ENCODE assay signal across 12 mouse cellular contexts in the genomic region with DNA sequence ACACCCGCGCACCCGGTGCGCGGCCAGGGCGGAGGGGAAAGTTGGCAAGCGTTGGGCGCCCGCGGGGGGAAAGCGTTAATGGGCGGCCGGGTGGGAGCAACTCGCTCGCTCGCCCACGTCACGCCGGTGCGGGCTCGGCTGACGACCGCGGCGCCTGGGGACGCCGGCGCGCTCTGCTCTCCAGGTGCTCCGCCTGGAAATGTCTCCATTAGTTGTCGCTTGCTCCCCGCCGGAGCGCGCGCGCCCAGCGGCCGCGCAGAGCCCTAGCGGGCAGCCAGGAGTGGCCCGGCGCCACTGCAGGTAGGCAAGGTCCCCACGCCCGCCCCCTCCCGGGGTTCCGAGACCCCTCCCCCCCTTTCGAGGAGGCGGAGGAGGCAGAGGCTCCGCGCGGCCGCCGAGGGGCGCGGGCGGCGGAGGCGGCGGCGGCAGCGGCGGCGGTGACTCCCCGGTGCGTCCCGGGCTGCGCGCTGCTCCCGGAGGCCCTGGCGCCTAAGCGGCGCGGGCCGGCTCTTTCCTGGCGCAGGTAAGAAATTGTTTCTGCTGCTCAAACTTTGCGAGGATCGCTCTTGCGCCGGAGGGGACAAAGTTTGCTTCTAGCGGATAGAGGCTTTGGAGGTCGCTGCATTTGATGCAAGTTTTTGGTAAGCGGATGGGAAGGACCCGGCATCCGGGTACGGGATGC. TPM values are rescaled to one million over a fixed set of nuclear protein-coding genes. Genes with fewer than 3 reads are reported as not detected.
DNase-seq lines count a peak whose midpoint lies in the region; ATAC-seq and TF ChIP-seq lines count a peak whose summit lies in the region.
"Had no signal": no experiment of that assay in that cellular context is flagged by ENCODE, and none has a peak within 500 bp of the region (broad histone marks: within the 10 kb centered on the region; RNA-seq: fewer than 3 reads in every experiment).

Gene Irx4, plus strand, starts transcription at position 126 of the 682 bp plus-strand sequence.

- H3K27ac ChIP-seq in lung, embryonic 14.5 days (ENCODE audit: low read depth) = no peak within 1 kb of the TSS
- H3K27ac ChIP-seq in heart, embryonic 13.5 days (replicated peaks) = peak within 1 kb of the TSS; percentile 93
- H3K27ac ChIP-seq in limb, embryonic 11.5 days (replicated peaks; ENCODE audit: low read depth, low read length) = no peak within 1 kb of the TSS
- H3K27ac ChIP-seq in stomach, embryonic 15.5 days = no peak within 1 kb of the TSS

- peak within 1 kb of the TSS; percentile 37 for H3K4me3 ChIP-seq in lung, embryonic 14.5 days (ENCODE audit: low read depth, low read length)
- peak within 1 kb of the TSS; percentile 66 for H3K4me3 ChIP-seq in heart, embryonic 13.5 days
- peak within 1 kb of the TSS; percentile 32 for H3K4me3 ChIP-seq in limb, embryonic 11.5 days (ENCODE audit: low read depth, low read length)
- H3K4me3 ChIP-seq in stomach, embryonic 15.5 days (replicated peaks) = peak within 1 kb of the TSS; percentile 32

- TF ChIP-seq CTCF in lung, embryonic 14.5 days (IDR thresholded peaks at IDR 0.05; ENCODE audit: low read depth) = no peak

- H3K36me3 ChIP-seq in lung, embryonic 14.5 days (ENCODE audit: insufficient read depth) = no peaks in the 10 kb centered on the region
- H3K36me3 ChIP-seq in heart, embryonic 13.5 days = 0 out of 2 replicates have a peak, but pooled peaks cover 5% of the 10 kb centered on the region
- H3K36me3 ChIP-seq in limb, embryonic 11.5 days (ENCODE audit: control insufficient read depth, insufficient read depth, low read length) = no peaks in the 10 kb centered on the region
- no peaks in the 10 kb centered on the region for H3K36me3 ChIP-seq in stomach, embryonic 15.5 days

- under 1% methylated on average over 61 of the region's 86 CpGs for WGBS in lung, embryonic 14.5 days
- under 1% methylated on average over 83 of the region's 86 CpGs for WGBS in heart, embryonic 13.5 days
- under 1% methylated on average over 79 of the region's 86 CpGs for WGBS in limb, embryonic 11.5 days
- WGBS in stomach, embryonic 15.5 days = 2% methylated on average over 71 of the region's 86 CpGs

- no peak within 1 kb of the TSS; the same call in 1 of the 2 replicates for H3K9ac ChIP-seq in lung, embryonic 14.5 days
- H3K9ac ChIP-seq in heart, embryonic 13.5 days = peak within 1 kb of the TSS; percentile 93
- H3K9ac ChIP-seq in limb, embryonic 11.5 days (ENCODE audit: low read length) = peak within 1 kb of the TSS; percentile 3; the same call in 1 of the 2 replicates
- no peak within 1 kb of the TSS for H3K9ac ChIP-seq in stomach, embryonic 15.5 days

- DNase-seq in lung, embryonic 14.5 days = no peak
- DNase-seq in lung, postnatal 10 days = no peak
- peak; percentile 53 for DNase-seq in limb, embryonic 11.5 days (ENCODE audit: low spot score)
- DNase-seq in left cerebral cortex, postnatal 14 days (ENCODE audit: low spot score in 2 of 2) = no peak
- no peak for DNase-seq in adrenal gland, adult (ENCODE audit: inconsistent age in 2 of 2, low spot score in 1 of 2)
- DNase-seq in yolk sac, embryonic 10.5 days (ENCODE audit: low spot score) = no peak
- DNase-seq: cerebellum, adult 11 months; kidney, postnatal 14 days; thymus, adult 18-20 months had no signal

- no peaks in the 10 kb centered on the region for H3K4me1 ChIP-seq in lung, embryonic 14.5 days (ENCODE audit: insufficient read depth)
- peaks cover 44% of the 10 kb centered on the region for H3K4me1 ChIP-seq in heart, embryonic 13.5 days
- peaks cover 14% of the 10 kb centered on the region for H3K4me1 ChIP-seq in limb, embryonic 11.5 days (ENCODE audit: control insufficient read depth, insufficient read depth, low read length)
- H3K4me1 ChIP-seq in stomach, embryonic 15.5 days = peaks cover 23% of the 10 kb centered on the region

- no peaks in the 10 kb centered on the region for H3K9me3 ChIP-seq in lung, embryonic 14.5 days (ENCODE audit: low read depth, low read length)
- no peaks in the 10 kb centered on the region for H3K9me3 ChIP-seq in heart, embryonic 13.5 days
- no peaks in the 10 kb centered on the region for H3K9me3 ChIP-seq in limb, embryonic 11.5 days (ENCODE audit: control insufficient read depth, low read length)
- no peaks in the 10 kb centered on the region for H3K9me3 ChIP-seq in stomach, embryonic 15.5 days

- intact Hi-C loops in left cerebral cortex, postnatal 14 days (cut with DNase I) = loop anchor here (5.0 kb wide), 2 partner anchors 633 to 968 kb away; partner anchors contain the start of gene Irx2

- no peak for ATAC-seq in lung, embryonic 14.5 days (ENCODE audit: insufficient read depth)
- ATAC-seq in heart, embryonic 13.5 days (ENCODE audit: extremely low read depth, insufficient number of reproducible peaks, low FRiP score, low TSS enrichment) = 0 out of 2 replicates have a peak, but pooled peaks have one; percentile 34
- ATAC-seq in limb, embryonic 11.5 days (ENCODE audit: insufficient number of reproducible peaks, low FRiP score, low TSS enrichment, low read depth) = no peak
- no peak for ATAC-seq in stomach, embryonic 15.5 days (ENCODE audit: insufficient read depth, low FRiP score, low read depth)

- peak within 1 kb of the TSS; percentile 66 for H3K4me2 ChIP-seq in lung, embryonic 14.5 days
- peak within 1 kb of the TSS; percentile 78 for H3K4me2 ChIP-seq in heart, embryonic 13.5 days
- peak within 1 kb of the TSS; percentile 86 for H3K4me2 ChIP-seq in limb, embryonic 11.5 days (ENCODE audit: low read depth, severe bottlenecking)
- peak within 1 kb of the TSS; percentile 71 for H3K4me2 ChIP-seq in stomach, embryonic 15.5 days

- peaks cover 86% of the 10 kb centered on the region for H3K27me3 ChIP-seq in lung, embryonic 14.5 days (ENCODE audit: insufficient read depth, low read length)
- H3K27me3 ChIP-seq in heart, embryonic 13.5 days (replicated peaks) = peaks cover 99% of the 10 kb centered on the region
- peaks cover 77% of the 10 kb centered on the region for H3K27me3 ChIP-seq in limb, embryonic 11.5 days (ENCODE audit: control insufficient read depth, insufficient read depth, low read length)
- H3K27me3 ChIP-seq in stomach, embryonic 15.5 days (replicated peaks) = peaks cover 92% of the 10 kb centered on the region

RNA-seq across cellular contexts. Expression of gene Irx4, which starts in this region (rescaled TPM):
- not detected in 2 replicates for polyA plus RNA-seq in lung, embryonic 14.5 days (2014; fragmentation: Nextera tagmentation; extraction: Ambion mirVana)
- polyA plus RNA-seq in heart, embryonic 13.5 days (2015; fragmentation: Nextera tagmentation; extraction: Ambion mirVana) = 45.9 and 50.1 TPM in 2 replicates
- polyA plus RNA-seq in limb, embryonic 11.5 days (2014; fragmentation: Nextera tagmentation; extraction: Ambion mirVana) = 2.8 and 3.1 TPM in 2 replicates
- polyA plus RNA-seq in stomach, embryonic 15.5 days (2015; fragmentation: Nextera tagmentation; extraction: Ambion mirVana) = 0.12 and 0.19 TPM in 2 replicates
- total RNA-seq in left cerebral cortex, postnatal 14 days (2021) = not detected
- total RNA-seq: CH12.LX had no signal

Comparison
In these comparisons a context has a peak if more than half of its experiments do, and no peak if none do; other contexts are left out.
1. RNA of gene Irx4 (polyA plus RNA-seq): 45.9 to 50.1 TPM in heart, embryonic 13.5 days; 2.8 to 3.1 TPM in limb, embryonic 11.5 days, 0.12 to 0.19 TPM in stomach, embryonic 15.5 days and not detected in lung, embryonic 14.5 days; every median in the first group is over 10 times any median in the second.
2. H3K9ac ChIP-seq: peak in heart, embryonic 13.5 days (single experiment) and limb, embryonic 11.5 days (single experiment); none in lung, embryonic 14.5 days (single experiment) and stomach, embryonic 15.5 days (single experiment).
3. Peak in every context shown above with its lines, with median percentiles within 50 percentile points of each other: H3K4me2 ChIP-seq and H3K4me3 ChIP-seq.